Mouse (Mus musculus) c-Kit-positive CD71-positive TER-119-negative erythroid progenitor cells, embryonic 14.5 days (primary cell): ENCODE results near the gene Eif4e.

Experiments
- DNase-seq: peaks from one replicate; pipeline ENCODE4 v3.0.0-alpha.2; 2013; ENCODE audit warnings: low read depth

Gene Eif4e

DNA sequence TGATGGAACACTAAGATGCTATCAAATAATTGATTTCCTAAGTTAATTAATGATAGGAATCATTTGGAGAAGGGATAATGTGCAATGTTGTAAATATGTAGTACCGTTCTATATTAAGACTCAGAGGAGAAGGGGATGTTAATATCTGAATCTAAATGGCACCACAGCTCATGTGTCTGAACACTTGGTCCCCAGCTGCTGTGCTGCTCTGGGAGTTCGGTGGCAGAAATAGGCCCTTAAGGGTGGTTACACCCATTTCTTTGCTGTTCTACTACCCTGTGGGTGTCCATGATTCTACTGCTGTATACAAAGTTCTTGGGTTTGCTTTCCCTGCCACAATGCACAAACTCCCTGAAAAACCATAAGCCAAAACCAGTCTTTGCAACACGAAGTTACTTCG, 61.2 kb downstream of the Eif4e start:
- DNase-seq: no peak

DNA sequence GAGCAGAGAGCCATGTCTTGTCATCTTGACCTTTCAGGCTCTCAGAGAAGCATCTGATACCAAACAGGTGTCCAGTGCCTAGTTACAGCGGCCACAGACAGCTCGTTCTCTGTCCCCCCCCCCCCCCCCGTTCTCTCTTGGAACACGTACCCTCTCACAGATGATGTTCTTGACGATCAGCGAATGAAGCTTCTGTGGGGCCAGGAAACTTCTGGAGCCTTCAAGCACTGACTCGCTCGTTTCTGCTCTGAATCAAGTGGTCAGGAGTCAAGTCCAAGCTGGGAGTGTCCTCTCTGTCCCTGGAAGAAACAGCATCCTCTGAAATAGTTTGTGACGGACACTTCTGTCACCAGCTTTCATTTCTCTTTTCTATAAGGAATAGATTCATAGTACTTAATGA, 62.0 kb downstream of the Eif4e start:
- no peak for DNase-seq

- DNase-seq: no peak
Measured at GRCm38 (mm10) chr3:138591002-138591401, 65.0 kb downstream of the Eif4e start.

GRCm38 (mm10) chr3:138591806-138592365, 65.9 kb downstream of the Eif4e start:
- DNase-seq: no peak

- DNase-seq: no peak
Measured at GRCm38 (mm10) chr3:138593131-138593530, 67.2 kb downstream of the Eif4e start.

- no peak for DNase-seq
Measured at GRCm38 (mm10) chr3:138593911-138594310, 67.9 kb downstream of the Eif4e start.

GRCm38 (mm10) chr3:138601076-138601475, 75.1 kb downstream of the Eif4e start:
- DNase-seq: no peak

GRCm38 (mm10) chr3:138605132-138605531, 79.2 kb downstream of the Eif4e start:
- no peak for DNase-seq

GRCm38 (mm10) chr3:138608665-138609064, 82.7 kb downstream of the Eif4e start:
- no peak for DNase-seq
